Comparison of ENCODE assay signal across 18 mouse cellular contexts in genomic region chr7:116287959-116288358, GRCm38 (mm10). TPM values are rescaled to one million over a fixed set of nuclear protein-coding genes. Genes with fewer than 3 reads are reported as not detected.
DNase-seq lines count a peak whose midpoint lies in the region; ATAC-seq lines count a peak whose summit lies in the region.
"Had no signal": no experiment of that assay in that cellular context is flagged by ENCODE, and none has a peak within 500 bp of the region (broad histone marks: within the 10 kb centered on the region; RNA-seq: fewer than 3 reads in every experiment).

No protein-coding gene starts in this region.

- no peak overlapping the region for H3K4me3 ChIP-seq in forebrain, embryonic 10.5 days
- no peak overlapping the region for H3K4me3 ChIP-seq in forebrain, embryonic 12.5 days (replicated peaks)
- no peak overlapping the region for H3K4me3 ChIP-seq in kidney, embryonic 16.5 days (ENCODE audit: low read length)
- H3K4me3 ChIP-seq in stomach, embryonic 15.5 days (replicated peaks): no peak overlapping the region
- H3K4me3 ChIP-seq: embryonic facial prominence, embryonic 10.5 days; hindbrain, embryonic 12.5 days; limb, embryonic 12.5 days had no signal

- no peaks in the 10 kb centered on the region for H3K9me3 ChIP-seq in forebrain, embryonic 10.5 days
- no peaks in the 10 kb centered on the region for H3K9me3 ChIP-seq in forebrain, embryonic 12.5 days
- H3K9me3 ChIP-seq in kidney, embryonic 16.5 days (ENCODE audit: low read length): no peaks in the 10 kb centered on the region
- no peaks in the 10 kb centered on the region for H3K9me3 ChIP-seq in stomach, embryonic 15.5 days
- H3K9me3 ChIP-seq: embryonic facial prominence, embryonic 10.5 days; hindbrain, embryonic 12.5 days; limb, embryonic 12.5 days had no signal

- H3K4me1 ChIP-seq in forebrain, embryonic 10.5 days: peaks cover 81% of the 10 kb centered on the region
- H3K4me1 ChIP-seq in forebrain, embryonic 12.5 days: peaks cover 45% of the 10 kb centered on the region
- H3K4me1 ChIP-seq in kidney, embryonic 16.5 days (ENCODE audit: insufficient read depth, low read length): peaks cover 46% of the 10 kb centered on the region
- peaks cover 45% of the 10 kb centered on the region for H3K4me1 ChIP-seq in stomach, embryonic 15.5 days

- no peak overlapping the region for H3K4me2 ChIP-seq in forebrain, embryonic 12.5 days
- H3K4me2 ChIP-seq in kidney, embryonic 16.5 days (replicated peaks; ENCODE audit: low read depth, low read length): no peak overlapping the region
- 0 out of 2 replicates have a peak overlapping the region, but pooled peaks have one; percentile 1 for H3K4me2 ChIP-seq in stomach, embryonic 15.5 days
- H3K4me2 ChIP-seq: hindbrain, embryonic 12.5 days; limb, embryonic 12.5 days; midbrain, embryonic 11.5 days had no signal

- DNase-seq in forebrain, embryonic 10.5 days (ENCODE audit: extremely low spot score, low spot score): no peak
- no peak for DNase-seq in kidney, postnatal 10 days
- peak; percentile 22 for DNase-seq in liver
- no peak for DNase-seq in cerebellum, adult 9-11 months
- DNase-seq in thymus, postnatal 25 days: no peak
- DNase-seq: adrenal gland, postnatal 36 days; cerebellum, postnatal 14 days; kidney, adult 8-10 months; layer of hippocampus, postnatal 36 days; lung, postnatal 14 days; spleen, adult 18-20 months had no signal

- ATAC-seq in forebrain, embryonic 12.5 days (ENCODE audit: low FRiP score): no peak
- no peak for ATAC-seq in kidney, embryonic 16.5 days (ENCODE audit: low FRiP score, low TSS enrichment)
- ATAC-seq in stomach, embryonic 15.5 days (ENCODE audit: insufficient read depth, low FRiP score, low read depth): no peak

- H3K9ac ChIP-seq in forebrain, embryonic 12.5 days: no peak overlapping the region
- no peak overlapping the region for H3K9ac ChIP-seq in kidney, embryonic 16.5 days (replicated peaks; ENCODE audit: low read length)
- no peak overlapping the region for H3K9ac ChIP-seq in stomach, embryonic 15.5 days
- H3K9ac ChIP-seq: hindbrain, embryonic 12.5 days; limb, embryonic 12.5 days had no signal

- WGBS in forebrain, embryonic 10.5 days: 88% methylated on average over 5 of the region's 5 CpGs
- 91% methylated on average over 5 of the region's 5 CpGs for WGBS in forebrain, embryonic 12.5 days
- 81% methylated on average over 5 of the region's 5 CpGs for WGBS in kidney, embryonic 16.5 days
- WGBS in stomach, embryonic 15.5 days: 52% methylated on average over 5 of the region's 5 CpGs

- no peaks in the 10 kb centered on the region for H3K36me3 ChIP-seq in forebrain, embryonic 10.5 days (replicated peaks)
- no peaks in the 10 kb centered on the region for H3K36me3 ChIP-seq in forebrain, embryonic 12.5 days (replicated peaks)
- H3K36me3 ChIP-seq in kidney, embryonic 16.5 days (ENCODE audit: insufficient read depth, low read length): no peaks in the 10 kb centered on the region
- no peaks in the 10 kb centered on the region for H3K36me3 ChIP-seq in stomach, embryonic 15.5 days
- H3K36me3 ChIP-seq: embryonic facial prominence, embryonic 10.5 days; hindbrain, embryonic 12.5 days; limb, embryonic 12.5 days had no signal

- no peaks in the 10 kb centered on the region for H3K27me3 ChIP-seq in forebrain, embryonic 10.5 days (ENCODE audit: poor library complexity, severe bottlenecking)
- no peaks in the 10 kb centered on the region for H3K27me3 ChIP-seq in forebrain, embryonic 12.5 days
- H3K27me3 ChIP-seq in kidney, embryonic 16.5 days (ENCODE audit: insufficient read depth, low read length): no peaks in the 10 kb centered on the region
- no peaks in the 10 kb centered on the region for H3K27me3 ChIP-seq in stomach, embryonic 15.5 days (replicated peaks)
- H3K27me3 ChIP-seq: hindbrain, embryonic 12.5 days; limb, embryonic 12.5 days had no signal

- peak overlapping the region; percentile 70; the same call in 1 of the 2 replicates for H3K27ac ChIP-seq in forebrain, embryonic 10.5 days
- no peak overlapping the region for H3K27ac ChIP-seq in forebrain, embryonic 12.5 days
- peak overlapping the region; percentile 37 for H3K27ac ChIP-seq in kidney, embryonic 16.5 days (ENCODE audit: low read length)
- H3K27ac ChIP-seq in stomach, embryonic 15.5 days: peak overlapping the region; percentile 81; the same call in 1 of the 2 replicates
- H3K27ac ChIP-seq: hindbrain, embryonic 12.5 days had no signal

RNA-seq across cellular contexts. Expression of gene Plekha7, which starts 20.2 kb away (rescaled TPM):
- polyA plus RNA-seq in forebrain, embryonic 10.5 days (2016; fragmentation: Nextera tagmentation; extraction: Ambion mirVana): 27.7 and 28.3 TPM in 2 replicates
- polyA plus RNA-seq in forebrain, embryonic 12.5 days (2016; fragmentation: Nextera tagmentation; extraction: Ambion mirVana): 18.6 and 20.8 TPM in 2 replicates
- polyA plus RNA-seq in kidney, embryonic 16.5 days (2015; fragmentation: Nextera tagmentation; extraction: Ambion mirVana): 13.1 and 13.8 TPM in 2 replicates
- 17.4 and 19.3 TPM in 2 replicates for polyA plus RNA-seq in stomach, embryonic 15.5 days (2015; fragmentation: Nextera tagmentation; extraction: Ambion mirVana)

RNA-seq across cellular contexts. Expression of gene Rps13, which starts 46.0 kb away (rescaled TPM):
- 830 and 840 TPM in 2 replicates for polyA plus RNA-seq in forebrain, embryonic 10.5 days (2016; fragmentation: Nextera tagmentation; extraction: Ambion mirVana)
- 607 and 697 TPM in 2 replicates for polyA plus RNA-seq in forebrain, embryonic 12.5 days (2016; fragmentation: Nextera tagmentation; extraction: Ambion mirVana)
- polyA plus RNA-seq in kidney, embryonic 16.5 days (2015; fragmentation: Nextera tagmentation; extraction: Ambion mirVana): 644 and 729 TPM in 2 replicates
- polyA plus RNA-seq in stomach, embryonic 15.5 days (2015; fragmentation: Nextera tagmentation; extraction: Ambion mirVana): 728 and 831 TPM in 2 replicates
